Mouse (Mus musculus) left cerebral cortex, postnatal 36 days (tissue): Measurements from ENCODE around the gene Ctdnep1. TPM values are rescaled to one million over a fixed set of nuclear protein-coding genes. Genes with fewer than 3 reads are reported as not detected.

Experiments
- DNase-seq, 2 experiments: peaks; one replicate each; pipeline ENCODE4 v3.0.0; 2021 to 2022; ENCODE audit warnings: low spot score in 2 of 2, mixed read lengths in 1 of 2
- intact Hi-C: fragments of 180-260 bp; cut with DNase I; formaldehyde crosslinking; loops from one replicate; pipeline ENCODE4 v1.15.1; 2025
- total RNA-seq, 2 experiments: library from RNA; stranded (reverse); gene quantifications; 2 replicates each; pipeline ENCODE4 v1.2.3; 2021

Ctdnep1 gene
- total RNA-seq, 2 experiments from 2014 or later = 112 to 128 TPM

GRCm38 (mm10) chr11:70020022-70020631 is 39.2 kb downstream of the Ctdnep1 start:
- intact Hi-C loops = no loop called here
- no peak for DNase-seq

- DNase-seq = peak; percentile 70 to 72
- intact Hi-C loops = no loop called here
Measured at GRCm38 (mm10) chr11:70020731-70021263, 39.8 kb downstream of the Ctdnep1 start.

GRCm38 (mm10) chr11:70021264-70022132 is 40.5 kb downstream of the Ctdnep1 start:
- DNase-seq = peak; percentile 94 to 96
- intact Hi-C loops = no loop called here

GRCm38 (mm10) chr11:70023481-70024150 is 42.7 kb downstream of the Ctdnep1 start:
- DNase-seq = no peak

GRCm38 (mm10) chr11:70024151-70024514 is 43.2 kb downstream of the Ctdnep1 start:
- intact Hi-C loops = no loop called here
- no peak for DNase-seq

More at GRCm38 (mm10) chr11:70023481-70024150, 42.7 kb downstream of the Ctdnep1 start:
- intact Hi-C loops = no loop called here

GRCm38 (mm10) chr11:70026689-70027088 is 45.7 kb downstream of the Ctdnep1 start:
- intact Hi-C loops = no loop called here
- DNase-seq = no peak

- intact Hi-C loops = no loop called here
- DNase-seq = peak in 1 of 2 experiments; percentile 44
Measured at GRCm38 (mm10) chr11:70027397-70027796, 46.4 kb downstream of the Ctdnep1 start.

- no peak for DNase-seq
- intact Hi-C loops = no loop called here
Measured at GRCm38 (mm10) chr11:70028401-70029129, 47.6 kb downstream of the Ctdnep1 start.

- DNase-seq = peak; percentile 81 to 84
- intact Hi-C loops = no loop called here
Measured at GRCm38 (mm10) chr11:70029130-70029801, 48.3 kb downstream of the Ctdnep1 start.

- intact Hi-C loops = no loop called here
- no peak for DNase-seq
Measured at GRCm38 (mm10) chr11:70029829-70030550, 49.0 kb downstream of the Ctdnep1 start.

GRCm38 (mm10) chr11:70030651-70031320 is 49.8 kb downstream of the Ctdnep1 start:
- intact Hi-C loops = no loop called here
- DNase-seq = no peak

GRCm38 (mm10) chr11:70031321-70031670 is 50.3 kb downstream of the Ctdnep1 start:
- DNase-seq = no peak
- intact Hi-C loops = no loop called here

- DNase-seq = no peak
- intact Hi-C loops = no loop called here
Measured at GRCm38 (mm10) chr11:70038174-70038573, 57.2 kb downstream of the Ctdnep1 start.

- no peak for DNase-seq
- intact Hi-C loops = no loop called here
Measured at GRCm38 (mm10) chr11:70039631-70040030, 58.7 kb downstream of the Ctdnep1 start.

GRCm38 (mm10) chr11:70040184-70040583 is 59.2 kb downstream of the Ctdnep1 start:
- DNase-seq = no peak
- intact Hi-C loops = no loop called here
